Mouse (Mus musculus) kidney, adult 2 months (tissue): ENCODE measurements around the gene Ddah2. TPM values are rescaled to one million over a fixed set of nuclear protein-coding genes. Genes with fewer than 3 reads are reported as not detected.

Experiments
- DNase-seq: peaks from one replicate; pipeline ENCODE4 v3.0.0; 2021
- H3K27ac ChIP-seq: fragments of 200-500 bp; 2 replicates; pipeline ENCODE4 v1.5.1; 2012; ENCODE audit warnings: low read depth, low read length, control low read depth, inconsistent platforms; ENCODE audit not compliant: insufficient read depth
- H3K27me3 ChIP-seq: fragments of 200-500 bp; replicated peaks from 2 replicates; pipeline ENCODE4 v1.6.1; 2012; ENCODE audit warnings: mild to moderate bottlenecking, moderate library complexity, low read length, inconsistent platforms; ENCODE audit not compliant: control insufficient read depth, insufficient read depth
- H3K36me3 ChIP-seq: fragments of 200-500 bp; 2 replicates; pipeline ENCODE4 v1.6.1; 2012; ENCODE audit warnings: mild to moderate bottlenecking, moderate library complexity, low read length, inconsistent platforms; ENCODE audit not compliant: control insufficient read depth, insufficient read depth
- H3K4me1 ChIP-seq: fragments of 200-500 bp; 2 replicates; pipeline ENCODE4 v1.6.1; 2011; ENCODE audit warnings: low read length; ENCODE audit not compliant: control insufficient read depth, insufficient read depth
- H3K4me3 ChIP-seq: fragments of 200-500 bp; 2 replicates; pipeline ENCODE4 v1.5.1; 2011; ENCODE audit warnings: mild to moderate bottlenecking, low read depth, low read length, control low read depth; ENCODE audit not compliant: insufficient read depth
- CTCF ChIP-seq: fragments of 200-500 bp; conservative IDR thresholded peaks from 2 replicates; pipeline ENCODE4 v1.5.1; 2011; ENCODE audit warnings: low read depth, mild to moderate bottlenecking, control low read depth, low read length, moderate library complexity, mixed read lengths; ENCODE audit not compliant: insufficient read depth, insufficient read length
- POLR2A ChIP-seq: fragments of 200-500 bp; IDR thresholded peaks from one replicate; pipeline ENCODE4 v1.6.1; 2011; ENCODE audit warnings: low read depth, low read length, control low read depth
- WGBS: fragments of 180-500 bp; shearing (Covaris S2); methylation state at CpG from one replicate; pipeline ENCODE4 v1.1.7; 2018; 5-methylcytosine and 5-hydroxymethylcytosine counted together
- polyA plus RNA-seq: library from polyadenylated mRNA; depleted of rRNA; stranded (reverse); fragments of >200 nt; gene quantifications from 2 replicates; pipeline ENCODE4 v1.2.3, GENCODE M21; 2012

The Ddah2 gene
- polyA plus RNA-seq, 1 experiment = 37.7 TPM

DNA sequence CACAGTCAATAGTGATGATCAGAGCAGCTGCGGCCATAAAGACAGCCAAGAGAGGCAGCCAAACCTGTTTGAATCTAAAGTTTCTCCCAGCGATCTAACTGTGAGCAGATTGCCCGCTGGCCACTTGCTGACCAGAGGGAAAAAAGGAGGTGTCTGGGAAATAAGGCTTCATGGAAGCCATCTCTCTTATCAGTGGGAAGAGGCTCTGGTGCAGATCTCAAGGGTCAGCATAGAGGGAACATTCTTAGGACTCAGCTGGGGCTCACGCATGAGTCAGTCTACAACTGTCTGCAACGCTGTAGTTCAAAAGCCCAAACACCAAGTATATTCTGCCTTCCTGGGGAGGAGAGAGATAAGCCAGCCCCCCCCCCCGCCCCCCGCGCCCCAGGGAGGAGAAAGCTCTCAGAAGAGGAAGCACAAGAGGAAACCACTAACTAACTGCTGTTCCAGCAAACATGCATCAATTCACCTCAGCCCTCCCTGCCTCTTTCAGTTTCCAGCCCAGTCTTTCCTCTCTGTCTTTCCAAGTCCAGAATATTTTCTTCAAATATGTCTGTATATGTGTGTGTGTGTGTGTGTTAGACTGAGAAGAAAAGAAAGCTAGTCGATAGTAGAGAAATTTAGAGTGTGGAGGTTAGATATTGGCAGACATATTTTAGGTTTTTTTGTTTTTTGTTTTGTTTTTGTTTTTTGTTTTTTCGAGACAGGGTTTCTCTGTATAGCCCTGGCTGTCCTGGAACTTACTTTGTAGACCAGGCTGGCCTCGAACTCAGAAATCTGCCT, 10.5 kb upstream of the Ddah2 start:
- WGBS = 20% methylated on average over 11 of the region's 11 CpGs
- Histone ChIP-seq H3K27ac (peak overlapping the region; percentile 94), H3K4me1 (peaks cover 15% of the 10 kb centered on the region), H3K36me3 (no peaks in the 10 kb centered on the region; the same call in 1 of the 2 replicates), H3K27me3 (no peaks in the 10 kb centered on the region), H3K4me3 (peak overlapping the region; percentile 6; the same call in 1 of the 2 replicates)
- no peak for TF ChIP-seq POLR2A
- no peak for TF ChIP-seq CTCF
- peak; percentile 61 for DNase-seq

DNA sequence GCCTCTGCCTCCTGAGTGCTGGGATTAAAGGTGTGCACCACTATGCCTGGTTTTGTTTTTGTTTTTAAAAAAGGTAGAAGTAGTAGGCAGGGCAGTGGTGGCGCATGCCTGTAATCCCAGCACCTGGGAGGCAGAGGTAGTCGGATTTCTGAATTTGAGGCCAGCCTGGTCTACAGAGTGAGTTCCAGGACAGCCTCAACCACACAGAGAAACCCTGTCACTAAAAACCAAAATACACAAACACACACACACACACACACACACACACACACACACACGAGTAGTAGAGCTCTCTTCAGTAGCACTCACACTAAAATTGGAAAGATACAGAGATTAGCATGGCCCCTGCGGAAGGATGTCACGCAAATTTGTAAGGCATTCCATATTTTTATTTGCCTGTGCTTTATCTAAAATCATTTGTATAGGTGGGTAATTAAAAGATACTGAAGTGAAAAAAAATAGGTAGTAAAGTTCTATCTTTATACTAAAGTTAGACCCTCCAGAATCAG, 9.8 kb upstream of the Ddah2 start:
- peaks cover 15% of the 10 kb centered on the region for H3K4me1 ChIP-seq
- peak overlapping the region; percentile 32; the same call in 1 of the 2 replicates for H3K27ac ChIP-seq
- no peak overlapping the region for H3K4me3 ChIP-seq
- 73% methylated on average over 5 of the region's 5 CpGs for WGBS
- TF ChIP-seq CTCF = no peak
- no peak for TF ChIP-seq POLR2A
- H3K36me3 ChIP-seq = peaks cover under 1% of the 10 kb centered on the region; the same call in 1 of the 2 replicates
- no peaks in the 10 kb centered on the region for H3K27me3 ChIP-seq
- no peak for DNase-seq

DNA sequence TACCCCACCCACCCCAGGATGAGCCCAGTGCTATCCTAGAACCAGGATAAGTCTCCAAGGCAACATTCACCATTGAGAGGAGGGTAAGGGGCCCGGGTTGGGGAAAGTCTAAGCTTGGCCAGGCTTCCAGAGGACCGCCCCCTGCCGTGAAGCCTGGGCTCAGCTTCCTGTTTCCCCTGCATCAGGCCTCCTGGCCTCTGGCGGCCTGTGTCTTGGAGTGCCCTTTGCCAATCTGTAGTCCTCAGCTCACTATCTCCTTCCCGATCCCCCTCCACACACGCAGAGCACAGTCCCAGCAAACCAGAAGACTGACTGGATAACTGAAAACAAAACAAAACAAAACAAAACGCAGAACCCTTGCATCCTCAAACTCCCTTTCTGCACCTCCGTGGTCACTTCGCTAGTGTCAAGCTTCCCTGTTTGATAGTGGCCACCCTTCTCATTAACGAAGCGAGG, 9.2 kb upstream of the Ddah2 start, which contains the start of gene Clic1:
Gene Clic1 (plus strand): TSS at position 406 of the 456 bp plus-strand sequence.
- Histone ChIP-seq H3K36me3 (peaks cover 3% of the 10 kb centered on the region; the same call in 1 of the 2 replicates), H3K4me1 (peaks cover 15% of the 10 kb centered on the region), H3K27ac (peak within 1 kb of the TSS; percentile 85), H3K27me3 (no peaks in the 10 kb centered on the region), H3K4me3 (peak within 1 kb of the TSS; percentile 73)
- 5% methylated on average over 11 of the region's 11 CpGs for WGBS
- DNase-seq = peak; percentile 58
- TF ChIP-seq CTCF = no peak
- TF ChIP-seq POLR2A = peak; percentile 43

DNA sequence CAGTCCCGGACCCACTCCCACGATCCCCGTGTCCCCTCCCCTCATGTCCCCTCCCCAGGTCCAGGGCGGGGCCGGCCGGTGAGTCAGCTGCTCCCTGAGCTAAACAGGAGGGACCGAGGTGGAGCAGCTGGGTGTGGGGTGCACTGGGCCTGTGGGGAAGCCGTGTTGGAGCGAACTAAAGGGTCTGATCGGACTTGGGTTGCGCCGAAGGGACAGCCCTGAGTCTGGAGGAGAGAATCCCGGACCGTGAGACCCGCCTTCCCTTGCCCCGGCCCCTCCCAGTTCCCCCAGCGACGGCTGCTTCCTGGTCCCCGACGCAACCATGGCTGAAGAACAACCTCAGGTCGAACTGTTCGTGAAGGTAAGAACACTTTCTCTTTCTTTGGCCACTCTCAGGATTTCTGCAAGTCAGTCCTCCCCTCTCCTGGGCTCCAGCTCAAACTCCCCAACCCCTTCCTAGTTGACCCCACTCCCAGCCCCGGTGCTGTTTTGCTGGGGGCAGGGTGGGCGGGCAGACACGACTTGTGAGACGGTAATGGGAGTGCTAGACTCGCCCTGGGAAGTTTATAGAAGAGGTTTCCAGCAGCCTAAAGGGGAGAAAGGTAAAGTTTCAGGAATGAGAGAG, 8.6 kb upstream of the Ddah2 start:
- H3K36me3 ChIP-seq = peaks cover 5% of the 10 kb centered on the region; the same call in 1 of the 2 replicates
- DNase-seq = peak; percentile 87
- no peaks in the 10 kb centered on the region for H3K27me3 ChIP-seq
- whole genome bisulfite sequencing = under 1% methylated on average over 27 of the region's 27 CpGs
- H3K27ac ChIP-seq = peak overlapping the region; percentile 85
- peaks cover 15% of the 10 kb centered on the region for H3K4me1 ChIP-seq
- TF ChIP-seq CTCF (no peak), POLR2A (peak; percentile 68)
- H3K4me3 ChIP-seq = peak overlapping the region; percentile 73

DNA sequence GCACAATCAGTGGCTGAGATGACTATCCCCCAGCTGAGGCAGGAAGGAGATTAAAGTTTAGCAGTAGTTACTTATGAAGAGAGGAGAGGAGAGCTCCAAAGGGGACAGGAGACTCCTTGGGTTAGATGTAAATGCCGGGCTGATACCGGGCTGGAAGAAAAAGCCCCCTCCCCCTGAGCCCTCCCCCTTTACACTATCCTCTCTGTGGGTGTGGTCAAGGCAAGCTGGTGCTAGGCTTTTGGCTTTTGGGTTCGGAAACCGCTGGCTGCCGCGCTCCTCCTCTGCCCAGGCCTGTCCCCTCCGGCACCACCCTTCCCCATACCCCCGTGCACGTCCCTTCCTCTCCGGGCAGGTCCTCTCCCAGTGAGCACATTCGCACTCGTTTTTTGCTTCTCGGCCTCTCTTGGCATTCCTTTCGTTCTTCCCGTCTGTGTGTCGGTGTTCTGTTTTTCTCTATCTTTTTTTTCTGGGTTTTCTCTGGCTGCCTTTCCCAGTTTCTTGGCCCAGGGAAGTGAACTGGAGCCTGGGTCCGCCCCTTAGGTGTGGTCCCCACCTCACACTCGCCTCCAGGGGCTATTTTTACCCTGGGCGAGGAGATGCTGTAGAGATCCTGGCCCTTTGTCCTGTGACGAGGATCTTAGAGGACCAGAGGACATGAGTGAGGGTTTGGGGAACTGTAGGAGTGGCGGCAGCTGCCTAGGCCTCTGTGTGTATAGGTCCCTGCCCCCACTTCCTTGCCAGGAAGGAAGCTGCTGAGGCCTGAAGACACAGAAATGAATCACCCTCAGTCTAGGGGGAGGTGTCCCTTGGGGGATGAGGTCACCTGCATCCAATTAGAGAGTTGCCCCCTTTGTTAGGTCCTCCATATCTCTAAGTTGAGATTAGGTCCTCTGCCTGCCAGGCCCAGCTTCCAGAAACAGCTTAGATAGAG, 7.4 kb upstream of the Ddah2 start:
- Histone ChIP-seq H3K27me3 (no peaks in the 10 kb centered on the region), H3K27ac (peak overlapping the region; percentile 90), H3K36me3 (peaks cover 7% of the 10 kb centered on the region; the same call in 1 of the 2 replicates), H3K4me1 (peaks cover 15% of the 10 kb centered on the region), H3K4me3 (peak overlapping the region; percentile 73)
- 5% methylated on average over 21 of the region's 21 CpGs for WGBS
- peak; percentile 90 for DNase-seq
- no peak for TF ChIP-seq CTCF
- peak; percentile 26 for TF ChIP-seq POLR2A

DNA sequence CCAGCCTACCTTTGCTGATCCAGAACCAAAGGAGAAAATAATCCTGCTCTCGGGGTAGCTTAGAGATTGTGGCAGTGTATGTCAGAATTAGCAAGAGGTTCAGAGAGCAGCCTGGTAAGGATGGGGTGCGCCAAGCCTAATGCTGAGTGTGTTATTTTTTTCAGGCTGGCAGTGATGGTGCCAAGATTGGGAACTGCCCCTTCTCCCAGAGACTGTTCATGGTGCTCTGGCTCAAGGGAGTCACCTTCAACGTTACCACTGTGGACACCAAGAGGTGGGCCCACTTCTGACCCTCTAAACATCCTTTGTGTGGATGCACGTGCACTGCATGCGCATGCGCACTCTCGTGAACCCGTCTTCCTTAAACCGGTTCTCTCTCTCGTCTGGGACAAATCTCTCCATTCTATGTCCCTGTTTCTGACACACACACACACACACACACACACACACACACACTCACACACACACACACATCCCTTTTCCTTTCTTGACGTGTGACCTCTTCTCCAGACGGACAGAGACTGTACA, 6.5 kb upstream of the Ddah2 start:
- peak overlapping the region; percentile 73; the same call in 1 of the 2 replicates for H3K4me3 ChIP-seq
- H3K36me3 ChIP-seq = peaks cover 7% of the 10 kb centered on the region; the same call in 1 of the 2 replicates
- WGBS = 54% methylated on average over 12 of the region's 12 CpGs
- no peak for TF ChIP-seq CTCF
- no peak for TF ChIP-seq POLR2A
- H3K27me3 ChIP-seq = no peaks in the 10 kb centered on the region
- peak overlapping the region; percentile 36 for H3K27ac ChIP-seq
- H3K4me1 ChIP-seq = peaks cover 14% of the 10 kb centered on the region
- no peak for DNase-seq
